Mouse (Mus musculus) midbrain, postnatal 0 days (tissue): ENCODE measurements around the gene Ano2. TPM values are rescaled to one million over a fixed set of nuclear protein-coding genes. Genes with fewer than 3 reads are reported as not detected.

Experiments
- ATAC-seq: fragments of 200-750 bp; cut with Nextera tagmentation; 2 replicates; pipeline ENCODE4 v1.8.0; 2017; ENCODE audit warnings: moderate number of reproducible peaks, mild to moderate bottlenecking, moderate TSS enrichment, moderate library complexity; ENCODE audit not compliant: low FRiP score
- DNase-seq: peaks from one replicate; pipeline ENCODE4 v3.0.0-alpha.2; 2015; ENCODE audit warnings: low spot score
- H3K27ac ChIP-seq: fragments of 300-500 bp; sonication (generic); 2 replicates; pipeline ENCODE4 v1.5.1; 2014; ENCODE audit warnings: low read depth, mild to moderate bottlenecking, low read length, mixed read lengths
- H3K27me3 ChIP-seq: fragments of 300-500 bp; sonication (generic); 2 replicates; pipeline ENCODE4 v1.6.1; 2014; ENCODE audit warnings: low read length, control low read depth, mixed read lengths; ENCODE audit not compliant: insufficient read depth
- H3K36me3 ChIP-seq: fragments of 300-500 bp; sonication (generic); 2 replicates; pipeline ENCODE4 v1.6.1; 2014; ENCODE audit warnings: low read length, control low read depth, mixed read lengths; ENCODE audit not compliant: insufficient read depth
- H3K4me1 ChIP-seq: fragments of 300-500 bp; sonication (generic); 2 replicates; pipeline ENCODE4 v1.6.1; 2014; ENCODE audit warnings: mild to moderate bottlenecking, control low read depth, antibody characterized with exemption, low read length, mixed read lengths; ENCODE audit not compliant: insufficient read depth
- H3K4me2 ChIP-seq: fragments of 300-500 bp; sonication (generic); 2 replicates; pipeline ENCODE4 v1.6.1; 2014; ENCODE audit warnings: low read depth, mild to moderate bottlenecking, low read length, mixed read lengths; ENCODE audit not compliant: poor library complexity, severe bottlenecking
- H3K4me3 ChIP-seq: fragments of 300-500 bp; sonication (generic); 2 replicates; pipeline ENCODE4 v1.5.1; 2014; ENCODE audit warnings: low read depth, mild to moderate bottlenecking, low read length, moderate library complexity
- H3K9ac ChIP-seq: fragments of 300-500 bp; sonication (generic); replicated peaks from 2 replicates; pipeline ENCODE4 v1.6.1; 2014; ENCODE audit warnings: mild to moderate bottlenecking, low read length, moderate library complexity, mixed read lengths; ENCODE audit not compliant: poor library complexity, severe bottlenecking
- H3K9me3 ChIP-seq: fragments of 300-500 bp; sonication (generic); 2 replicates; pipeline ENCODE4 v1.6.1; 2016; ENCODE audit warnings: low read length, control low read depth
- CTCF ChIP-seq: IDR thresholded peaks from 2 replicates; pipeline ENCODE4 v1.5.1; 2016; ENCODE audit warnings: antibody characterized with exemption, mild to moderate bottlenecking
- WGBS: fragments of 180-500 bp; shearing (Covaris S2); extraction: QIAGEN DNeasy Blood & Tissue Kit; methylation state at CpG from one replicate; pipeline ENCODE4 v1.1.7; 2014; 5-methylcytosine and 5-hydroxymethylcytosine counted together
- polyA plus RNA-seq: library from polyadenylated mRNA; unstranded; fragments of >200 nt; fragmentation: Nextera tagmentation; extraction: Ambion mirVana; gene quantifications from 2 replicates; pipeline ENCODE4 v1.2.1, GENCODE M21; 2015
- total RNA-seq: library from RNA; depleted of rRNA; stranded (reverse); fragments of >200 nt; gene quantifications from 2 replicates; pipeline ENCODE4 v1.2.3, GENCODE M21; 2014

Gene Ano2
- total and polyA plus RNA-seq, 2 experiments from 2014 or later = 0.77 to 0.98 TPM

- ATAC-seq (no peak), DNase-seq (peak; percentile 42)
- WGBS = 34% methylated on average over 2 of the region's 2 CpGs
- peak; percentile 57 for TF ChIP-seq CTCF
- Histone ChIP-seq H3K9me3 (no peaks in the 10 kb centered on the region), H3K4me1 (no peaks in the 10 kb centered on the region), H3K27ac (no peak overlapping the region), H3K36me3 (no peaks in the 10 kb centered on the region), H3K9ac (no peak overlapping the region), H3K27me3 (no peaks in the 10 kb centered on the region), H3K4me2 (no peak overlapping the region), H3K4me3 (no peak overlapping the region)
Observed at GRCm38 (mm10) chr6:125868516-125868915, 178.3 kb downstream of the Ano2 start.

- Histone ChIP-seq H3K4me3 (no peak overlapping the region), H3K9me3 (no peaks in the 10 kb centered on the region), H3K36me3 (no peaks in the 10 kb centered on the region), H3K27me3 (no peaks in the 10 kb centered on the region), H3K27ac (no peak overlapping the region), H3K9ac (no peak overlapping the region), H3K4me2 (no peak overlapping the region), H3K4me1 (no peaks in the 10 kb centered on the region)
- no peak for ATAC-seq
- whole genome bisulfite sequencing = 86% methylated on average over 4 of the region's 4 CpGs
- no peak for DNase-seq
- TF ChIP-seq CTCF = no peak
Observed at GRCm38 (mm10) chr6:125871482-125871881, 181.3 kb downstream of the Ano2 start.

- Histone ChIP-seq H3K27me3 (no peaks in the 10 kb centered on the region), H3K4me3 (no peak overlapping the region), H3K4me2 (no peak overlapping the region), H3K36me3 (no peaks in the 10 kb centered on the region), H3K9me3 (no peaks in the 10 kb centered on the region), H3K9ac (no peak overlapping the region), H3K27ac (no peak overlapping the region), H3K4me1 (no peaks in the 10 kb centered on the region)
- no peak for DNase-seq
- no peak for TF ChIP-seq CTCF
- 82% methylated on average over 6 of the region's 6 CpGs for WGBS
- ATAC-seq = no peak
Observed at GRCm38 (mm10) chr6:125874742-125875141, 184.5 kb downstream of the Ano2 start.

GRCm38 (mm10) chr6:125876884-125877283 is 186.7 kb downstream of the Ano2 start:
- H3K9ac ChIP-seq = no peak overlapping the region
- no peak for TF ChIP-seq CTCF
- no peak overlapping the region for H3K4me3 ChIP-seq
- no peaks in the 10 kb centered on the region for H3K9me3 ChIP-seq
- DNase-seq (no peak), ATAC-seq (no peak)
- H3K27me3 ChIP-seq = no peaks in the 10 kb centered on the region
- no peaks in the 10 kb centered on the region for H3K4me1 ChIP-seq
- no peak overlapping the region for H3K27ac ChIP-seq
- no peaks in the 10 kb centered on the region for H3K36me3 ChIP-seq
- 90% methylated on average over 1 of the region's 1 CpGs for WGBS
- no peak overlapping the region for H3K4me2 ChIP-seq

- H3K36me3 ChIP-seq = no peaks in the 10 kb centered on the region
- TF ChIP-seq CTCF = no peak
- DNase-seq = no peak
- H3K4me3 ChIP-seq = no peak overlapping the region
- H3K4me2 ChIP-seq = no peak overlapping the region
- no peaks in the 10 kb centered on the region for H3K4me1 ChIP-seq
- ATAC-seq = no peak
- no peaks in the 10 kb centered on the region for H3K9me3 ChIP-seq
- H3K27me3 ChIP-seq = no peaks in the 10 kb centered on the region
- WGBS = 58% methylated on average over 2 of the region's 2 CpGs
- no peak overlapping the region for H3K9ac ChIP-seq
- H3K27ac ChIP-seq = no peak overlapping the region
Observed at GRCm38 (mm10) chr6:125878671-125879070, 188.5 kb downstream of the Ano2 start.

- Histone ChIP-seq H3K27ac (no peak overlapping the region), H3K36me3 (no peaks in the 10 kb centered on the region), H3K4me2 (no peak overlapping the region), H3K4me1 (no peaks in the 10 kb centered on the region), H3K9ac (no peak overlapping the region), H3K27me3 (no peaks in the 10 kb centered on the region), H3K4me3 (no peak overlapping the region), H3K9me3 (no peaks in the 10 kb centered on the region)
- ATAC-seq = no peak
- DNase-seq = no peak
- 88% methylated on average over 7 of the region's 7 CpGs for WGBS
- TF ChIP-seq CTCF = no peak
Observed at GRCm38 (mm10) chr6:125879306-125879705, 189.1 kb downstream of the Ano2 start.
